Mouse (Mus musculus) forebrain, embryonic 14.5 days (tissue): ENCODE measurements at regions not wholly inside any gene's neighbourhood (a gene's known extent, or its start where the extent isn't known, plus 50 kb on each side); places are given as distances from the start of the nearest gene placed in this dataset.

ENCODE experiments used
- ATAC-seq: fragments of 200-750 bp; cut with Nextera tagmentation; 2 replicates; pipeline ENCODE4 v1.8.0; 2017; ENCODE audit warnings: mild to moderate bottlenecking, moderate library complexity
- DNase-seq: peaks from one replicate; pipeline ENCODE4 v3.0.0-alpha.2; 2015; ENCODE audit warnings: low spot score
- H3K27ac ChIP-seq: fragments of 300-500 bp; sonication (generic); 2 replicates; pipeline ENCODE4 v1.5.1; 2014; ENCODE audit warnings: low read depth, mild to moderate bottlenecking, control low read depth, low read length, moderate library complexity
- H3K27me3 ChIP-seq: fragments of 300-500 bp; sonication (generic); replicated peaks from 2 replicates; pipeline ENCODE4 v1.6.1; 2014; ENCODE audit warnings: low read length, control low read depth, mixed read lengths; ENCODE audit not compliant: control insufficient read depth, insufficient read depth
- H3K36me3 ChIP-seq: fragments of 300-500 bp; sonication (generic); 2 replicates; pipeline ENCODE4 v1.6.1; 2014; ENCODE audit warnings: low read length, control low read depth; ENCODE audit not compliant: control insufficient read depth, insufficient read depth
- H3K4me1 ChIP-seq: fragments of 300-500 bp; sonication (generic); 2 replicates; pipeline ENCODE4 v1.6.1; 2014; ENCODE audit warnings: antibody characterized with exemption, low read length, control low read depth; ENCODE audit not compliant: control insufficient read depth, insufficient read depth
- H3K4me2 ChIP-seq: fragments of 300-500 bp; sonication (generic); 2 replicates; pipeline ENCODE4 v1.6.1; 2014; ENCODE audit warnings: mild to moderate bottlenecking, control low read depth, low read length
- H3K4me3 ChIP-seq: fragments of 300-500 bp; sonication (generic); 2 replicates; pipeline ENCODE4 v1.5.1; 2014; ENCODE audit warnings: low read depth, low read length, control low read depth
- H3K9ac ChIP-seq: fragments of 300-500 bp; sonication (generic); 2 replicates; pipeline ENCODE4 v1.6.1; 2014; ENCODE audit warnings: mild to moderate bottlenecking, low read length, control low read depth, moderate library complexity
- H3K9me3 ChIP-seq: fragments of 300-500 bp; sonication (generic); replicated peaks from 2 replicates; pipeline ENCODE4 v1.6.1; 2016; ENCODE audit warnings: low read length, control low read depth, mixed read lengths; ENCODE audit not compliant: control insufficient read depth
- WGBS: fragments of 180-500 bp; shearing (Covaris S2); extraction: QIAGEN DNeasy Blood & Tissue Kit; methylation state at CpG from one replicate; pipeline ENCODE4 v1.1.7; 2014; 5-methylcytosine and 5-hydroxymethylcytosine counted together

DNA sequence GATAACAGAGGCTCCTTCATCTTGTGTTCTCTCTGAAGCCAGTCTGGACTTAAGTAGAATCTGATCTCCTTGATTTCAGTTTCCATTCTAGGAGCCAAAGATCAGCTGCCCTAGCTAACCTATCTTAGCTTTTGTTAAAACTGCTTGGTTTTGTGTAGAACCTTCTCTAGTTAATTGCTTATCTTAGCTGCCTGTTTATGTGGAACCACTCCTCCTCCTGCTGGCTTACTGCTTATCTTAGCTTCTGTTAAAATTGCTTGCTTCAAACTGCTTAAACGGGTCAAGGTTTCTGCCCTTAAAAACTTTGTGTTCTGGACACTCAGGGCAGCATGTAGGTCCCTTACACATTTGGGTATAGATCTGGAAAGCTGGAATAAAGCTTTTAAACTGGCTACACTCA, 133.7 kb upstream of the Mocs2 start:
- 93% methylated on average over 1 of the region's 1 CpGs for WGBS
- Histone ChIP-seq H3K4me3 (no peak overlapping the region), H3K27ac (no peak overlapping the region), H3K4me2 (no peak overlapping the region), H3K9ac (no peak overlapping the region), H3K36me3 (no peaks in the 10 kb centered on the region), H3K9me3 (no peaks in the 10 kb centered on the region), H3K27me3 (no peaks in the 10 kb centered on the region), H3K4me1 (no peaks in the 10 kb centered on the region)
- DNase-seq (no peak), ATAC-seq (no peak)

DNA sequence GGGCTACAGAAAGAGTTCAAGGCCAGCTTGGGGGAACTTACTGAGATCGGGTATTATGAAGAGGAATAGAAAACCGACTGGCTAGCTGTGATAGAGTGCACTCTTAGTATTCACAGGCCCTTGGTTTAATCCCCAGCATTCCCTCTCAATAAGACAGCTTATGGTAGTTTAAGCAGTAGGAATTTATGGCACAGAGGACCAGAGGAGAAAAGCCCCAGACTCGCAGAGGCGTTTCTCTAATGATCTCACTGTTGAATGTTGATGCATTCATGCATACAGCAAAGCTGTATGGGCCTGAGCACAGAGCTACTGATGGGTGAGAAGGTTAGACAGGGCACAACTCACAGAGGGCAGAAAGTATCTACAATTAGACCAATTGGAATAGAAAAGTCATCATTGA, 132.7 kb upstream of the Mocs2 start:
- DNase-seq (no peak), ATAC-seq (no peak)

DNA sequence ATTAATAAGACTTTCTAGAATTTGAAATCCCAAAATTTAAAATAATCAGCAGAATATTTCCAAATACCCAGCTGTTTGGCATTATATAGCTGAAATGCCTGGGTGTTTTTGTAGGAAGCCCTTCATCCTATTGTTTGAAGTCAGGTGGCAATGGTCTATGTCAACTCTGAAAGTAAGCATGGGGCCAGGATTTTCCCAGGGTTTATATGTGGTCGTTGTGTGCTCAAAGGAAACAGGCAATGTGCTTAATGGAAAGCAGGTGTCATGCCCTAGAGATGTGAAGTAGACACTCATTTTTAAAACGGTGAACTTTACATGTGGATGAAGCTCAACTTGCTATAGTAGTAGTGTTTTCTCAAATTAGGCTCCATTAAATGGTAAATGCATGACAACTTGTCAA, 105.4 kb upstream of the Mocs2 start:
- ATAC-seq = no peak
- no peak overlapping the region for H3K4me2 ChIP-seq
- no peaks in the 10 kb centered on the region for H3K4me1 ChIP-seq
- H3K4me3 ChIP-seq = no peak overlapping the region
- no peaks in the 10 kb centered on the region for H3K27me3 ChIP-seq
- no peaks in the 10 kb centered on the region for H3K36me3 ChIP-seq
- H3K9me3 ChIP-seq = no peaks in the 10 kb centered on the region
- no peak overlapping the region for H3K27ac ChIP-seq
- H3K9ac ChIP-seq = no peak overlapping the region
- WGBS = 78% methylated on average over 2 of the region's 2 CpGs
- no peak for DNase-seq

More for the DNA sequence above, 132.7 kb upstream of the Mocs2 start:
- no peaks in the 10 kb centered on the region for H3K9me3 ChIP-seq
- no peak overlapping the region for H3K4me2 ChIP-seq
- H3K4me3 ChIP-seq = no peak overlapping the region
- 41% methylated on average over 4 of the region's 4 CpGs for WGBS
- no peaks in the 10 kb centered on the region for H3K36me3 ChIP-seq
- H3K4me1 ChIP-seq = no peaks in the 10 kb centered on the region
- no peak overlapping the region for H3K27ac ChIP-seq
- H3K9ac ChIP-seq = no peak overlapping the region
- no peaks in the 10 kb centered on the region for H3K27me3 ChIP-seq

DNA sequence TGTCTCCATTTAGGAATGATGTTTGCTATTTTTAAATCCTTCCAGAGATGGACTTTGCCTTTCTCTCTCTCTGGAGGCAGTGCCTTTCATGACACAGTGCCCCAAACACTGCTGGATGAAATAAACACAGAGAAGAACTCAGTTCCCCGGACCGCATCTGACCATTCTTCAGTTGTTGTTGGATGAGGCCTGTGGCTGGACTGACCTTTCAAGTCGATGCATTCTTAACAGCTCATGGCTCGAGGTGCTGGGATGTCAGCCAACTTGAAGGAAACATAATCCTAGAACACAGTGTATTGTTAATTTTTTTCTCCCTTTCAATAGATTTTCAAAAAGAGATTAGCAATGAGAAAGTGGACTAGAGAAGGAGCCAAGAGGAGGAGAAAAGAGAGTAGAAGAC, 98.3 kb upstream of the Mocs2 start:
- H3K4me2 ChIP-seq = no peak overlapping the region
- H3K4me3 ChIP-seq = no peak overlapping the region
- H3K36me3 ChIP-seq = no peaks in the 10 kb centered on the region
- no peak overlapping the region for H3K27ac ChIP-seq
- H3K9me3 ChIP-seq = no peaks in the 10 kb centered on the region
- H3K27me3 ChIP-seq = no peaks in the 10 kb centered on the region
- H3K4me1 ChIP-seq = no peaks in the 10 kb centered on the region
- H3K9ac ChIP-seq = no peak overlapping the region
- ATAC-seq (no peak), DNase-seq (no peak)
- WGBS = 56% methylated on average over 4 of the region's 4 CpGs

DNA sequence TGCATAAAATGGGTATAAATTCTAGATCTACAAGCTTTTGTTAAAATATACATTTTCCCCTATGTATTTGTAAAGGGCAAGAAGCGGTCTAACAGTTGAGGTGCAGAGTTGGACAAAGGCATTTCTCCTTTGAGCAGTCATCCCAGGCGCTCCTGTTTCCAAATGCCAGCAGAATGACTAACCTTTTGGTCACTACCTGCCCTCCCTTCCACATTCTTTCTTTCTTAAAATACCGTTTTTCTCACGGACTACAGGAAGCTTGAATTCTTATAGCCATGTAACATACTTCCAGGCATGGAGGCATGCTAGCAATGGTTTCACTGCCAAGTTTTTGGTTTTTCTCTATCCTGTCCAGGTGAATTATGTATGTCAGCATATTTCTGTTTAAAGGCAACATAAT, 91.2 kb upstream of the Mocs2 start:
- Histone ChIP-seq H3K4me1 (no peaks in the 10 kb centered on the region), H3K9me3 (no peaks in the 10 kb centered on the region), H3K9ac (no peak overlapping the region), H3K27ac (no peak overlapping the region), H3K4me3 (no peak overlapping the region), H3K27me3 (no peaks in the 10 kb centered on the region), H3K4me2 (no peak overlapping the region), H3K36me3 (no peaks in the 10 kb centered on the region)
- 85% methylated on average over 4 of the region's 4 CpGs for WGBS
- no peak for DNase-seq
- no peak for ATAC-seq

DNA sequence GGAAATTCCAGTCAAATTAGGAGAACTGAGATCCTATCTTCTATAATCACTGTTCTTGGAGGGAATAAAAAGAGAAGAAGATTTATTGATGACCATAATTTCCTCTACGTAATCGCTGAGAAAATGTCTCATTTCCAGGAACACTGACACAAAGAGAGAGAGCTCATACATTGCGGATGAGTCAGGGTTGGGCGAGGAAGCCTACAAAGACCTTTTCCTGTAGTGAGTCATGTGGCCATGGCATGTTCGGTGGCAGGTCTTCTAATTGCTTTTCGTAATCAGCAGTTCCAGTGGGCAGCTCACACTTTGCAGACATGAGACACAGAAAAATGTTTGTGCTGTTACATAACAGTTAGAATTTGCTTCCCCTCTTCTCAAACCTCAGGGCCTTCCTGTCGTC, 83.0 kb upstream of the Mocs2 start:
- H3K4me3 ChIP-seq = no peak overlapping the region
- ATAC-seq (no peak), DNase-seq (no peak)
- WGBS = 91% methylated on average over 7 of the region's 7 CpGs
- no peaks in the 10 kb centered on the region for H3K9me3 ChIP-seq
- H3K27me3 ChIP-seq = no peaks in the 10 kb centered on the region
- no peak overlapping the region for H3K9ac ChIP-seq
- no peaks in the 10 kb centered on the region for H3K36me3 ChIP-seq
- H3K4me1 ChIP-seq = no peaks in the 10 kb centered on the region
- no peak overlapping the region for H3K4me2 ChIP-seq
- H3K27ac ChIP-seq = no peak overlapping the region

DNA sequence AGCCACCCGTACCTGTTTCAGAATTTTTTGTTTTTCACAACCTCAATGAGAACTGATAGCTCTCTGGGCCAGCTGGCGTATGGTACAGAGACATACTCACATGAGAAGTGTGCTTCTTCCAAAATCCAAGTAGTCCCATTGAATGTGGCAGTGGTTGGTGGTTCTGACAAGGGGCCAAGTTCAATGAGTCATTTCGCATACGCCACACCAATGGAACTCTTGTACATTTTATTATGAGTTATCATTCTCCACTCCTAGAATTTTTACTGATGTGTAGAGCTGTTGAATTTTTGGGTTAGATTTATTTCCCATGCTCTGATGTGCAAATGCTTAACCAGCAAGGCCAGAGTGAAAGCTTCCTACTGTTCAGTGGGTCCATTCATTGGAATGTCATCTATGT, 82.0 kb upstream of the Mocs2 start:
- Histone ChIP-seq H3K4me3 (no peak overlapping the region), H3K36me3 (no peaks in the 10 kb centered on the region), H3K27ac (no peak overlapping the region), H3K9me3 (no peaks in the 10 kb centered on the region), H3K4me2 (no peak overlapping the region), H3K9ac (no peak overlapping the region), H3K27me3 (no peaks in the 10 kb centered on the region), H3K4me1 (no peaks in the 10 kb centered on the region)
- DNase-seq (no peak), ATAC-seq (no peak)
- 92% methylated on average over 4 of the region's 4 CpGs for WGBS

DNA sequence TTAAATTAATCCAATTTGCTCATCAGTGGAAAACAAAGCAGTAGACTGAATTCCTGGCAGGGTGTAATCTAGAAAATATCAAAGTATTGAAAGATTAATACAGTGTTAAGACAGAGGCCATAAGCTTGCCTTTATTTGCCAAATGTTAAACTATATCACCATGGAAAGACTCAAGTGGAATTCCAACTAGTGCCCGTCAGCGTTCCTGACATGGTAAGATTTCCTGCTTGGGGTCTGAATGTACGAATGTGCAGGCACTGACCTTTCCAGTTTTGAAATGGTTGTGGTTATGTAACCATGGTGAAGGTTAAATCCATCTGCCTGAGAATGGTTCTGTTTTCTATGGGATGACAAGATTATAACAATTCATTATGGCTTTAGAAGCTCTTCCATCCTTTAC, 75.5 kb upstream of the Mocs2 start:
- Histone ChIP-seq H3K27me3 (no peaks in the 10 kb centered on the region), H3K9me3 (no peaks in the 10 kb centered on the region), H3K27ac (no peak overlapping the region)

DNA sequence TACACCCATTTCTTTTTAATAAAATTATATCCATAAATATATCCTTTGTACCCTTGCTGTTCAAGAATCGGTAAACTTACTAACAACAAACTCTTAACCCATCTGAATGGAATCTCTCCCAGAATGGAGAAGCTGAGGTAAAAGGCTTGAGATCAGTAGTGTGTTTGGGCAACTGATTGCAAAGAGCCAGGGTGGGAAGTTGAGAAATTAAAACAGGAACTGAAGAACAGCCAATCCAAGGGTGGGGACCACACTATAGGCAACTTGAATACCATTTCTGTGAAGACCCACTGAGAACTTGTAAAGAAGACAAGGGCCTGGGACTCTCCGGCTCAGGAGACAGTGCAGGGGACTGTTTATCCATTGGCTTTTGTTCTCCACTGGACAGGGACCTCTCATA, 72.2 kb upstream of the Mocs2 start:
- Histone ChIP-seq H3K4me2 (no peak overlapping the region), H3K9ac (no peak overlapping the region), H3K27me3 (no peaks in the 10 kb centered on the region), H3K9me3 (no peaks in the 10 kb centered on the region), H3K4me1 (no peaks in the 10 kb centered on the region), H3K4me3 (no peak overlapping the region), H3K36me3 (no peaks in the 10 kb centered on the region), H3K27ac (no peak overlapping the region)
- DNase-seq = no peak
- ATAC-seq = no peak
- 85% methylated on average over 2 of the region's 2 CpGs for WGBS

More for the DNA sequence above, 75.5 kb upstream of the Mocs2 start:
- Histone ChIP-seq H3K4me1 (no peaks in the 10 kb centered on the region), H3K4me3 (no peak overlapping the region), H3K36me3 (no peaks in the 10 kb centered on the region), H3K4me2 (no peak overlapping the region), H3K9ac (no peak overlapping the region)
- DNase-seq (no peak), ATAC-seq (no peak)
- WGBS = 66% methylated on average over 3 of the region's 3 CpGs

DNA sequence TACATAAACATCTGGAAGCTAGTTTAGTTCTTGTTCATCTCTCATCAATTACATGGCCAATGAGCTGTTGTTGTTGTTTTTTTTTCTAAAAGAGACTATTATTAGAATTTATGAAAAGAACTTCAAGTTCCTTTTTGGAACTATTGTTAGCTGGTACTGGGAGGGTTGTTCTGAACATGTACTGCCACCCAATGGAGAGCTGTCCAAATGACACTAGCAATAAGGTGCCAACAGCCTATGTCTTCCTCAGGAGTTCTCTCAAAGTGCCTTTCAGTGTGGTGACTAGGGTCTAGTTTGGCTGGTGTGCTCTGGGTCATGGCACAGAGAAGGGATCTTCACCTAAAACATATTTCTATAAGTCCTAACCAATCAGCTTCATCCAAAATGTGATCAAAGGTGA, 60.6 kb upstream of the Mocs2 start:
- Histone ChIP-seq H3K27ac (no peak overlapping the region), H3K4me3 (no peak overlapping the region), H3K36me3 (no peaks in the 10 kb centered on the region), H3K4me2 (no peak overlapping the region), H3K27me3 (no peaks in the 10 kb centered on the region), H3K9ac (no peak overlapping the region), H3K9me3 (no peaks in the 10 kb centered on the region), H3K4me1 (no peaks in the 10 kb centered on the region)
- peak; percentile 47 for DNase-seq
- ATAC-seq = 0 out of 2 replicates have a peak, but pooled peaks have one; percentile 29
